Mouse (Mus musculus) heart, embryonic 12.5 days (tissue): ENCODE data around the gene Abcg5. TPM values are rescaled to one million over a fixed set of nuclear protein-coding genes. Genes with fewer than 3 reads are reported as not detected.

Experiments used
- ATAC-seq: fragments of 200-750 bp; cut with Nextera tagmentation; 2 replicates; pipeline ENCODE4 v1.8.0; 2017; ENCODE audit warnings: moderate TSS enrichment, moderate library complexity; ENCODE audit not compliant: insufficient number of reproducible peaks, low FRiP score
- H3K27ac ChIP-seq: fragments of 300-500 bp; sonication (generic); 2 replicates; pipeline ENCODE4 v1.5.1; 2016; ENCODE audit warnings: mild to moderate bottlenecking, moderate library complexity; ENCODE audit not compliant: poor library complexity, severe bottlenecking
- H3K27me3 ChIP-seq: fragments of 300-500 bp; sonication (generic); replicated peaks from 2 replicates; pipeline ENCODE4 v1.6.1; 2016; ENCODE audit warnings: mild to moderate bottlenecking, moderate library complexity
- H3K36me3 ChIP-seq: fragments of 300-500 bp; sonication (generic); 2 replicates; pipeline ENCODE4 v1.6.1; 2016; ENCODE audit warnings: mild to moderate bottlenecking, moderate library complexity
- H3K4me1 ChIP-seq: fragments of 300-500 bp; sonication (generic); replicated peaks from 2 replicates; pipeline ENCODE4 v1.6.1; 2016; ENCODE audit warnings: mild to moderate bottlenecking
- H3K4me2 ChIP-seq: fragments of 300-500 bp; sonication (generic); 2 replicates; pipeline ENCODE4 v1.6.1; 2016; ENCODE audit warnings: mild to moderate bottlenecking, moderate library complexity
- H3K4me3 ChIP-seq: fragments of 300-500 bp; sonication (generic); 2 replicates; pipeline ENCODE4 v1.5.1; 2016; ENCODE audit warnings: mild to moderate bottlenecking
- H3K9ac ChIP-seq: fragments of 300-500 bp; sonication (generic); 2 replicates; pipeline ENCODE4 v1.6.1; 2016; ENCODE audit warnings: mild to moderate bottlenecking, moderate library complexity
- H3K9me3 ChIP-seq: fragments of 300-500 bp; sonication (generic); replicated peaks from 2 replicates; pipeline ENCODE4 v1.6.1; 2016; ENCODE audit warnings: mild to moderate bottlenecking, moderate library complexity
- WGBS: fragments of 180-500 bp; shearing (Covaris S2); methylation state at CpG from one replicate; pipeline ENCODE4 v1.1.7; 2016; 5-methylcytosine and 5-hydroxymethylcytosine counted together
- polyA plus RNA-seq: library from polyadenylated mRNA; unstranded; fragments of >200 nt; fragmentation: Nextera tagmentation; extraction: Ambion mirVana; gene quantifications from 2 replicates; pipeline ENCODE4 v1.2.1, GENCODE M21; 2016

Abcg5 gene
- polyA plus RNA-seq, 1 experiment from 2014 or later: 0.42 TPM

DNA sequence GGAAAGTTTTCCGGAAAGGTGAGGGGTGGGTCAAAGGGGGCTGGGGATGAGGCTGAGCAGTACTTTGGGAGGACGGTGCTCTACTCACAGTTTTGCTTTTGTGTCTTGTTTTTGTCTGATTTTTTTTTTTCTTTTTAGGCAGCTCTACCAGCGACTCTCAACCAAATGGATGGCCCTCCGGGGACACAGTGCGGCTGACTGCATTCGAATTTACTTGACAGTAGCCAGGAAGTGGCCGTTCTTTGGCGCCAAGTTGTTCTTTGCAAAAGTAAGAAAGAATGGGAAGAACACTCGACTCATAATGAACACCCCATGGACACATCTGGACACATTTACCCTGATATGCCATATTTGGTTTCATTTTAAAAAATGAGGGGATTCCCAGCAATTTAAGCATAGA, 71.3 kb downstream of the Abcg5 start:
- Histone ChIP-seq H3K4me2 (no peak overlapping the region), H3K9ac (no peak overlapping the region), H3K36me3 (peaks cover 16% of the 10 kb centered on the region), H3K27ac (no peak overlapping the region), H3K27me3 (no peaks in the 10 kb centered on the region), H3K4me3 (no peak overlapping the region), H3K4me1 (no peaks in the 10 kb centered on the region), H3K9me3 (peaks cover 8% of the 10 kb centered on the region; the same call in 1 of the 2 replicates)
- ATAC-seq: no peak
- 81% methylated on average over 9 of the region's 9 CpGs for WGBS

DNA sequence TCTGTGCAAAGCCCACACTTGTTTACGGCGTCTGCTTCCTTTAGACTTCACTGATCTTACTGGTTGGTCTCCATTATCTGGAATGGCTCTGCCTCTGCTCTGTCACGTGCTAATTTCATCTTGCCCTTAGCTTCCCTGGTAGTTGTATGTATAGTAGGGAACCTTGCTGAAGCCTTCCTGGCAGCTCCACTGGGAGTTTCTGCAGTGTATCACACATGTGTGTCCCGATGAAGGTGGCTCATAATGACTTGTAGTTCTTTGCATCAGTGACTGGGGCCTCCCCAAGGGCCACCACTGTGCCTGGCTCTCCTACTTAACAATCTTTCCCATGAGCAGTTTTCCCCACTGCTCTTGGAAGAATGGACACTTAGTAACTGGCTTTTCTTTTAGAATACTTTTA, 74.2 kb downstream of the Abcg5 start:
- H3K4me2 ChIP-seq: no peak overlapping the region
- H3K27ac ChIP-seq: no peak overlapping the region
- ATAC-seq: no peak
- H3K4me3 ChIP-seq: no peak overlapping the region
- peaks cover 7% of the 10 kb centered on the region for H3K36me3 ChIP-seq
- WGBS: 74% methylated on average over 4 of the region's 4 CpGs
- no peaks in the 10 kb centered on the region for H3K27me3 ChIP-seq
- H3K4me1 ChIP-seq: no peaks in the 10 kb centered on the region
- no peak overlapping the region for H3K9ac ChIP-seq
- H3K9me3 ChIP-seq: peaks cover 2% of the 10 kb centered on the region; the same call in 1 of the 2 replicates

Other genes starting within 250 kb of the Abcg5 start
- gene Thada, start 216.8 kb downstream of the Abcg5 start, polyA plus RNA-seq: 6.4 and 7.8 TPM in 2 replicates
- gene Plekhh2, start 171.1 kb downstream of the Abcg5 start, polyA plus RNA-seq: 3.3 and 3.6 TPM in 2 replicates
- gene Dync2li1, start 56.5 kb downstream of the Abcg5 start, polyA plus RNA-seq: 9.6 and 10.1 TPM in 2 replicates
- not detected in 2 replicates for gene Abcg8, start 6.7 kb downstream of the Abcg5 start, polyA plus RNA-seq
- 73.9 and 75.9 TPM in 2 replicates for gene Lrpprc, start 107.8 kb upstream of the Abcg5 start, polyA plus RNA-seq